Mouse (Mus musculus) liver, embryonic 16.5 days (tissue): ENCODE results near the gene Secisbp2l. TPM values are rescaled to one million over a fixed set of nuclear protein-coding genes. Genes with fewer than 3 reads are reported as not detected.

ENCODE experiments used
- ATAC-seq: fragments of 200-750 bp; cut with Nextera tagmentation; 2 replicates; pipeline ENCODE4 v1.8.0; 2017; ENCODE audit warnings: low read depth, mild to moderate bottlenecking, moderate number of reproducible peaks, moderate library complexity
- H3K27ac ChIP-seq: fragments of 300-500 bp; sonication (generic); 2 replicates; pipeline ENCODE4 v1.5.1; 2014; ENCODE audit warnings: mild to moderate bottlenecking, low read length
- H3K27me3 ChIP-seq: fragments of 300-500 bp; sonication (generic); 2 replicates; pipeline ENCODE4 v1.6.1; 2014; ENCODE audit warnings: low read depth, low read length, mixed read lengths; ENCODE audit not compliant: control insufficient read depth, insufficient read depth
- H3K36me3 ChIP-seq: fragments of 300-500 bp; sonication (generic); 2 replicates; pipeline ENCODE4 v1.6.1; 2014; ENCODE audit warnings: mild to moderate bottlenecking; ENCODE audit not compliant: control insufficient read depth, insufficient read depth
- H3K4me1 ChIP-seq: fragments of 300-500 bp; sonication (generic); 2 replicates; pipeline ENCODE4 v1.6.1; 2014; ENCODE audit warnings: low read depth, low read length, mixed read lengths; ENCODE audit not compliant: control insufficient read depth
- H3K4me2 ChIP-seq: fragments of 300-500 bp; sonication (generic); 2 replicates; pipeline ENCODE4 v1.6.1; 2014; ENCODE audit warnings: low read depth, low read length, mixed read lengths
- H3K4me3 ChIP-seq: fragments of 300-500 bp; sonication (generic); 2 replicates; pipeline ENCODE4 v1.5.1; 2014; ENCODE audit warnings: low read depth, mild to moderate bottlenecking, low read length
- H3K9ac ChIP-seq: fragments of 300-500 bp; sonication (generic); 2 replicates; pipeline ENCODE4 v1.6.1; 2014; ENCODE audit warnings: low read depth, low read length
- H3K9me3 ChIP-seq: fragments of 300-500 bp; sonication (generic); replicated peaks from 2 replicates; pipeline ENCODE4 v1.6.1; 2016; ENCODE audit warnings: low read length; ENCODE audit not compliant: control insufficient read depth
- WGBS: fragments of 180-500 bp; shearing (Covaris S2); extraction: QIAGEN DNeasy Blood & Tissue Kit; methylation state at CpG from one replicate; pipeline ENCODE4 v1.1.7; 2014; ENCODE audit not compliant: insufficient replicate concordance; 5-methylcytosine and 5-hydroxymethylcytosine counted together
- polyA plus RNA-seq: library from polyadenylated mRNA; unstranded; fragments of >200 nt; fragmentation: Nextera tagmentation; extraction: Ambion mirVana; gene quantifications from 2 replicates; pipeline ENCODE4 v1.2.1, GENCODE M21; 2015

Gene Secisbp2l
- polyA plus RNA-seq, 1 experiment from 2014 or later: 5.4 TPM

DNA sequence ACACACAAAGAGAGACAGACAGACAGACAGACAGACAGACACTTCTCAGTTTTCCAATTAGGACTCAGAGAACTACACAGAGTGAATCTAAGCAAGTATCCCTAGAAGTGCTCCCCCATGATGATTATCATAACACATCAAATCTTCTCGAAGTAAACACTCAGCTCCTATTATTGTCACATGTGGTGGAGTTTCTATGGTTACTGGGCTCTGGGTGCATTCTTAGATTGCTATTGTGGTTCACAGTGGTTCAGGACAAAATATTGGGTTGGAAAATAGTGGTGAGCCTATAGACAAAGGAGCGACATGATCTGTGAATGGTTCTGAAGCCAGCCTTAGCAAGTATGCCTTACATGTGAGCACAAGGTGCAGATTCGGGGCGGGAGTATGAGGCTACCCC lies 19.3 kb upstream of the Secisbp2l start:
- no peak overlapping the region for H3K9ac ChIP-seq
- no peak for ATAC-seq
- 60% methylated on average over 4 of the region's 4 CpGs for WGBS
- H3K27me3 ChIP-seq: no peaks in the 10 kb centered on the region
- no peak overlapping the region for H3K27ac ChIP-seq
- H3K4me1 ChIP-seq: no peaks in the 10 kb centered on the region
- H3K36me3 ChIP-seq: no peaks in the 10 kb centered on the region
- H3K4me2 ChIP-seq: no peak overlapping the region
- H3K9me3 ChIP-seq: no peaks in the 10 kb centered on the region
- H3K4me3 ChIP-seq: no peak overlapping the region

DNA sequence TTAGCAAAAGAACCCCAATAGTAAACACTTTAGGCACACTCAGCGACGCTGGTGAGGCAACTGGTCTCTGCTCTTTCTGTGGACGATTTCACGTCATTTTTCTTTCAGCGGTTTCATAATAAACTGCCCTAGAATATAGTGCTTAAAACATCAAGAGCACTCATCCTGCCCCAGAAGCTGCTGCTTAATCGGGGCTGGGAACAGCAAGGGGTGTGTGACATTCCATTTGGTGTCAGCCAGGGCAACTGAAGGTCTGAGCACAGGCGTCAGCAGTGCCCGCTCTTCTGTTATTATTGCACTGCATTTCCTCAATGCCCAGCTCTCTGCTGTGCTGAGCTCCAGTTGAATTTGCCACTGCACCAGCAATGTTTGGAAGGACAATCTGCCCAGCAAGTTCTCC lies 18.4 kb upstream of the Secisbp2l start:
- Histone ChIP-seq H3K4me2 (no peak overlapping the region), H3K36me3 (no peaks in the 10 kb centered on the region), H3K4me1 (no peaks in the 10 kb centered on the region), H3K4me3 (no peak overlapping the region), H3K9ac (no peak overlapping the region), H3K27ac (no peak overlapping the region), H3K9me3 (no peaks in the 10 kb centered on the region), H3K27me3 (no peaks in the 10 kb centered on the region)
- ATAC-seq: no peak
- 55% methylated on average over 8 of the region's 8 CpGs for WGBS

DNA sequence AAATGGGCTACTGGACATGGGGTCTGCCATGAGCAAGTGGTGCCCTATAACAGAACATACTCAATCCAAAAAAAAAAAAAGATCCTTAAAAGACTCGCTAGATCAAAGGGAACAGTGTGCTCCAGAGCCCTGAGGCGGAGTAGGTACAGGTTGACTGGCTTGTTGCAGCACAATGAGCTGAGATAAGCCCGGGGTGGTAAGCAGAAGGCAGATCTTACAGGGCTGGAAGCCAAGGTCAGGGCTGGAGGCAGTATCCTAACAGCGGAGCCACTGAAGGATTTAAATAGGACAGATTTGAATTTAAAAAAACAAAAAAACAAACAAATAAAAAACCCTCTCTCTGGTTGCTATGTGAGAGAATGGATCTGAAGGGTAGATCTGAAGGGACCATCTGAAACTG lies 17.8 kb upstream of the Secisbp2l start:
- no peak overlapping the region for H3K9ac ChIP-seq
- no peak overlapping the region for H3K4me2 ChIP-seq
- H3K27me3 ChIP-seq: no peaks in the 10 kb centered on the region
- no peaks in the 10 kb centered on the region for H3K4me1 ChIP-seq
- no peak overlapping the region for H3K27ac ChIP-seq
- WGBS: 46% methylated on average over 4 of the region's 4 CpGs
- no peak for ATAC-seq
- no peak overlapping the region for H3K4me3 ChIP-seq
- H3K36me3 ChIP-seq: no peaks in the 10 kb centered on the region
- H3K9me3 ChIP-seq: no peaks in the 10 kb centered on the region

DNA sequence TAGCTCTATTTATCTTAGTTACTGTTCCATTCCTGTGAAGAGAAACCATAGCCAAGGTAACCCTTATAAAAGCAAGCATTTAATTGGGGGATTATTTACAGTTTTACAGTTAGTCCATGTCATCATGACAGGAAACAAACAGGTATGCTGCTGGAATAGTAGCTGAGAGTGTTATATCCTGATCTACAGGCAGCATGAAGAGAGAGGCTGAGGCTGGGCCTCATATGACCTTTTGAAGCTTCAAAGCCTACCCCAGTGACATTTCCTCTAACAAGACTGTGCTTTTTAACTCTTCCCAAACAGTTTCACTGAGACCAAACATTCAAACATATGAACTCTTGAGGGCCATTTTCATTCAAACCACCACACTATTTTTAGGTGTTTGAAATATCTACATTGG lies 15.2 kb upstream of the Secisbp2l start:
- Histone ChIP-seq H3K4me3 (no peak overlapping the region), H3K27me3 (no peaks in the 10 kb centered on the region), H3K36me3 (no peaks in the 10 kb centered on the region), H3K9me3 (no peaks in the 10 kb centered on the region), H3K9ac (no peak overlapping the region), H3K4me2 (no peak overlapping the region), H3K4me1 (no peaks in the 10 kb centered on the region), H3K27ac (no peak overlapping the region)
- ATAC-seq: no peak

DNA sequence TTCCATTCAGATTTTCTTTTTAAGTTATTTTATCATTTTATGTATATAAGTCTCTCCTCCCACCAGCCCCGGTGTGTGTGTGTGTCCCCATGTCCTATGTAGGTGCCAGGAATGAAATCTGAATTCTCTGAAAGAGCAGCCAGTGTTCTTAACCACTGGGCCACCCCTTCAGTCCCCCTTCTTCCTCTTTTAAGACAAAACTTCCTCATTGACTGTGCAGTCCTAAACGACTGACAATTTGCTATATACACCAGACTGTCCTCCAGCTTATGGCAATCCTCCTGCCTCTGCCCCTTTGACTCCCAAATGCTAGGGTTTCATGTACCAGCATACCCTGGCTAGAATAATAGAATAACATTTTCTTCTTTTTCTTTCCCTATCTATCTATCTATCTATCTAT lies 12.4 kb upstream of the Secisbp2l start:
- Histone ChIP-seq H3K27me3 (no peaks in the 10 kb centered on the region), H3K4me2 (no peak overlapping the region), H3K4me3 (no peak overlapping the region), H3K4me1 (no peaks in the 10 kb centered on the region), H3K9ac (no peak overlapping the region), H3K36me3 (no peaks in the 10 kb centered on the region), H3K9me3 (no peaks in the 10 kb centered on the region), H3K27ac (no peak overlapping the region)
- ATAC-seq: no peak
- 22% methylated on average over 2 of the region's 2 CpGs for WGBS

DNA sequence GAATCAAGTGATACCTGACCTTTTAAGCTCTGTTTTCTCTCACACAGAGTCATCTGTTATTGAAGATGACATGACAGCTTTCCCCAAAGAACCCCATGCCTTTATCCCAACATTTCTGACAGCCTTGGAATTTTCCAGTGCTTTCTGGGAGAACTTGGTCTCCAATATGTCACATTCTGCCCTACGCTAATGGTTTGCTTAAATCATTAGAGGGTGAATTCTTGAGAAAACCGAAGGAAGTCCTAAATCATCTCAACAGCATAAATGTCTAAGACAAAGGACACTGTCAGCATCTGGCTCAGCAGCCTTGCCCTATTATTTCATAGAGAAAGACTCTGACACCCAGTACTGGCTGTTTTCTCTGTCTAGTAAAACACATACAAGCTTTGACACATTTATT lies 11.5 kb upstream of the Secisbp2l start:
- Histone ChIP-seq H3K4me2 (no peak overlapping the region), H3K36me3 (no peaks in the 10 kb centered on the region), H3K4me3 (no peak overlapping the region), H3K9me3 (no peaks in the 10 kb centered on the region), H3K4me1 (no peaks in the 10 kb centered on the region), H3K9ac (no peak overlapping the region), H3K27ac (no peak overlapping the region), H3K27me3 (no peaks in the 10 kb centered on the region)
- no peak for ATAC-seq
- 57% methylated on average over 2 of the region's 2 CpGs for whole genome bisulfite sequencing

DNA sequence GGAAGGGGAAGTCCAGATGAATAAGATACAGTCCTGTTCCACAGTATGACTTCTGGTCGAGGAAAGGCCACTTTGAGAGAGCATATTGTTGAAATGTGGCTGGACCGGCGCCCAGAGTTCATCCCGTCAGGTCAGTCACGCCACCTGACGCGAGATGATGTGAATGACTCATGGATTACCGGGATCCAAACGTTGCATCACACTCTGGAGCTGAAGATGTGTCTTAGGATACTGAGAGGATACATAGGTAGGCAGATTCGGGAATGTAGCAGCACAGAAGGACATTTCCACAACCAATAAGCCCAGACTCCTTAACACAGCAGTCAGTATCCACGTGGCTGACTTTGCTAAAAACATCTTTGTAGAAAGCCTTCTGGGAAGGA lies 10.2 kb upstream of the Secisbp2l start:
- no peak for ATAC-seq
- no peaks in the 10 kb centered on the region for H3K27me3 ChIP-seq
- no peaks in the 10 kb centered on the region for H3K9me3 ChIP-seq
- H3K36me3 ChIP-seq: no peaks in the 10 kb centered on the region
- H3K4me2 ChIP-seq: no peak overlapping the region
- no peak overlapping the region for H3K9ac ChIP-seq
- no peak overlapping the region for H3K4me3 ChIP-seq
- 67% methylated on average over 11 of the region's 11 CpGs for WGBS
- H3K4me1 ChIP-seq: no peaks in the 10 kb centered on the region
- no peak overlapping the region for H3K27ac ChIP-seq

DNA sequence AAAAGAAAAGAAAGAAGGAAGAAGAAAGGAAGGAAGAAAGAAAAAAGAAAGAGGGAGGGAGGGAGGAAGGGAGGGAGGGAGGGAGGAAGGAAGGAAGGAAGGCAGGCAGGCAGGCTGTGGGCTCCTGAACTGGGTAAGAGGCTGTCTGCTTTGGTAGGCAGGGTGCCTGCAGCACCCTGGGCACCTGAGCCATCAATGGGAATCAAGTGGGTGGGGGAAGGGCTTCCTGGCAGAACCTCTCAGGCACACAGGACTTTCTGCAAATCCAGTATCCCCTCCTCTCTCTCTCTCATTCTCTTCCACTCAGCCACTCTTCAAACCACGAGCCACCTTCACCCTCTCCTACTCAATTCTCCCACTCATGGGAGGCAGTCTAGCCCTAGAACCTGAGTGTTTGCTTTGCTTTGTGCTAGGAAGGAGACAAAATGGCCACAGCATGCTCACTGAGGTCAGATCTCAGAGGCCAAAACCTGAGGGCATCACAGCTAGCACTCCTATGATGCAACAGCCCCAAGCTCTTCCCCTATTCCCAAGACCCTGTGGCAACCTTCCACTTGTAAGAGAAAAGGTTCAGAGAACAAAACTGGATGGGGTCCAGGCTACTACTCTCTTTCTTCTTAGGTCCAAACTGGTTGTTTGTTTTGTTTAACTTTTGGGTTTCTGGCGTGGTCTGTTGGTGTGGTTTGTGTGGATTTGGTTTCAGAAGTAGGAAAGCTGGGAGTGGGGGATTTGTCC lies 9.6 kb upstream of the Secisbp2l start:
- H3K4me3 ChIP-seq: no peak overlapping the region
- H3K27me3 ChIP-seq: no peaks in the 10 kb centered on the region
- 31% methylated on average over 2 of the region's 2 CpGs for WGBS
- ATAC-seq: no peak
- no peaks in the 10 kb centered on the region for H3K4me1 ChIP-seq
- H3K9me3 ChIP-seq: no peaks in the 10 kb centered on the region
- H3K27ac ChIP-seq: no peak overlapping the region
- no peak overlapping the region for H3K9ac ChIP-seq
- H3K4me2 ChIP-seq: no peak overlapping the region
- no peaks in the 10 kb centered on the region for H3K36me3 ChIP-seq

DNA sequence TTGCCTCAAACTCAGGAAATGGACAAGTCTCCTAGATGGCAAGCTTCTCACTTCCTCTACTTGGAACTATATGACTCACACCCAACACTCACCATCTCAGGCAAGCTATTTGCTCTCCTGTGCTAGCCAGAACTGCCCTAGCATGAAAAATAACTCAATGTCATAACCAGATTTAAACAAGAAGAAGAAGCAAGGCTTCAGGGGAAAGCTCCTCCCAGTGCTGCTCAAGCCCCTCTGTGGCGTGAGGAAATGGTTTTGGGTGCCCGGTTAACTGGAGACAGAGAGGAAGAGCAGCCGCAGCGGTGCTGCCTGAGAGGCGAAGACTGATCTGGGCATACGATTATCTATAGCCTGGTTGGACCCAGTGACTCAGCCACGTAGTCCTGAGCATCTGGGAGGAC lies 8.8 kb upstream of the Secisbp2l start:
- WGBS: 15% methylated on average over 7 of the region's 7 CpGs
- no peak for ATAC-seq
- Histone ChIP-seq H3K4me1 (no peaks in the 10 kb centered on the region), H3K36me3 (no peaks in the 10 kb centered on the region), H3K9me3 (no peaks in the 10 kb centered on the region), H3K27ac (0 out of 2 replicates have a peak overlapping the region, but pooled peaks have one; percentile 38), H3K27me3 (no peaks in the 10 kb centered on the region), H3K4me2 (no peak overlapping the region), H3K4me3 (no peak overlapping the region), H3K9ac (no peak overlapping the region)
